Mouse (Mus musculus) heart, embryonic 13.5 days (tissue): ENCODE measurements at regions not wholly inside any gene's neighbourhood (a gene's known extent, or its start where the extent isn't known, plus 50 kb on each side); places are given as distances from the start of the nearest gene placed in this dataset.

ENCODE experiments used
- ATAC-seq: fragments of 200-750 bp; cut with Nextera tagmentation; 2 replicates; pipeline ENCODE4 v1.8.0; 2017; ENCODE audit warnings: moderate TSS enrichment; ENCODE audit not compliant: insufficient number of reproducible peaks, low FRiP score, low TSS enrichment; ENCODE audit errors: extremely low read depth
- H3K27ac ChIP-seq: fragments of 300-500 bp; sonication (generic); replicated peaks from 2 replicates; pipeline ENCODE4 v1.5.1; 2015; ENCODE audit warnings: moderate library complexity, mild to moderate bottlenecking, inconsistent platforms
- H3K27me3 ChIP-seq: fragments of 300-500 bp; sonication (generic); replicated peaks from 2 replicates; pipeline ENCODE4 v1.6.1; 2015; ENCODE audit warnings: mild to moderate bottlenecking, inconsistent platforms
- H3K36me3 ChIP-seq: fragments of 300-500 bp; sonication (generic); 2 replicates; pipeline ENCODE4 v1.6.1; 2015; ENCODE audit warnings: mild to moderate bottlenecking, inconsistent platforms
- H3K4me1 ChIP-seq: fragments of 300-500 bp; sonication (generic); 2 replicates; pipeline ENCODE4 v1.6.1; 2015; ENCODE audit warnings: inconsistent platforms
- H3K4me2 ChIP-seq: fragments of 300-500 bp; sonication (generic); 2 replicates; pipeline ENCODE4 v1.6.1; 2015; ENCODE audit warnings: inconsistent platforms, mild to moderate bottlenecking, moderate library complexity
- H3K4me3 ChIP-seq: fragments of 300-500 bp; sonication (generic); 2 replicates; pipeline ENCODE4 v1.5.1; 2015; ENCODE audit warnings: moderate library complexity, mild to moderate bottlenecking, inconsistent platforms
- H3K9ac ChIP-seq: fragments of 300-500 bp; sonication (generic); 2 replicates; pipeline ENCODE4 v1.6.1; 2015; ENCODE audit warnings: inconsistent platforms, mild to moderate bottlenecking, moderate library complexity
- H3K9me3 ChIP-seq: fragments of 300-500 bp; sonication (generic); 2 replicates; pipeline ENCODE4 v1.6.1; 2016; ENCODE audit warnings: inconsistent platforms
- WGBS: fragments of 180-500 bp; shearing (Covaris S2); methylation state at CpG from one replicate; pipeline ENCODE4 v1.1.7; 2015; ENCODE audit warnings: mixed read lengths; 5-methylcytosine and 5-hydroxymethylcytosine counted together

DNA sequence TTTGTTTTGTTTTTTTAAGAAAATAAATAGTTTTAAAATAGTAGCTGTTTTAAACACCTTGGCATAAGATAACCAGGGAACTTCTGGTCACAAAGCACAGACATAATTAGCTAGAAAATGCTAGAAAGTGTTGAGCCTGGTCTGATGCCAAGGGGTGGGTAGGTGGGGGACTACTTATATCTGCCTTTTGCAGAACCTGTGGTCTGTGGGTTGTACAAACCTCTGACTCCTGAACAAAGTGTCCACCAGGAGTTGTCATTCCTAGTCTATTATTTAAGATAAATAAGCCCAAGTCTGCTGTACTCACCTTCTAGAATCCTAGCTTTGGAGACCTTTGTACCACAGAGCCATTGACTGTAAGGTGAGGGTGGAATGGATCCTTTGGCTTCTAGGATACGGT lies 191.9 kb upstream of the Ccdc122 start:
- ATAC-seq: no peak
- Histone ChIP-seq H3K9ac (no peak overlapping the region), H3K4me1 (peaks cover 8% of the 10 kb centered on the region; the same call in 1 of the 2 replicates), H3K9me3 (no peaks in the 10 kb centered on the region), H3K27ac (no peak overlapping the region), H3K4me2 (no peak overlapping the region), H3K27me3 (no peaks in the 10 kb centered on the region), H3K36me3 (no peaks in the 10 kb centered on the region), H3K4me3 (no peak overlapping the region)
- WGBS: 82% methylated on average over 1 of the region's 1 CpGs

DNA sequence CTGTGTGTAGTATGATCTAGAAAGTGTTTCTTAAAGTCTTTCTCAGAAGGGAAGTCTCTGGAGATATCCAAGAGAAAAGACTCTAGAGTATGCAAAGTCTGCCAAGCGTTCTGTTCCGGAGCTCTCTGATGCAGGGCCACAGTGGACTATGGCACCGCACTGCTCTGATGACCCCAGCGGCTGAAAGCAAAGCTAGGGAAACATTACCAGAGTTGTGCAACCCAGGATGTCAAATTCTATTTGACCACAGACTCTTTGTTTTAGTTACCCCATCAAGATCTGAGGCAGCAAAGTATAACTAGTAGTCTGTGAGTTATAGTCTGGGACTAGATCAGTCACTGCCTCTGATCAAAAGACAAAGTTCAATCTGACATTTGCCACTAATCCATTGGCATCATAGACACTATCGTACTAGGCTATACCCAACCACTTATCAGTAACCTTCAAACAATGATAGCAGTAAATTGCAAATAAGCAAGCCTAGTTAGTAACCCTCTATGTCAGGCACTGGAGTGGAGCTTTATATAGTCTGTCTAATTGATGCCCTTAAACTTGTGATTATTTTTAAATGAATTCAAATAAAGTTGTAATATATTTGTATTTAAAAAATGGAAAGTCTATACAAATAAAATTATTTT lies 198.9 kb upstream of the Ccdc122 start:
- no peak for ATAC-seq
- H3K27ac ChIP-seq: no peak overlapping the region
- no peak overlapping the region for H3K9ac ChIP-seq
- no peak overlapping the region for H3K4me3 ChIP-seq
- 83% methylated on average over 5 of the region's 5 CpGs for WGBS
- no peak overlapping the region for H3K4me2 ChIP-seq
- H3K27me3 ChIP-seq: no peaks in the 10 kb centered on the region
- no peaks in the 10 kb centered on the region for H3K4me1 ChIP-seq
- no peaks in the 10 kb centered on the region for H3K9me3 ChIP-seq
- H3K36me3 ChIP-seq: no peaks in the 10 kb centered on the region

GRCm38 (mm10) chr14:76836926-76837516 lies 199.6 kb upstream of the Ccdc122 start:
- no peak for ATAC-seq
- no peaks in the 10 kb centered on the region for H3K27me3 ChIP-seq
- no peak overlapping the region for H3K4me3 ChIP-seq
- H3K4me2 ChIP-seq: no peak overlapping the region
- H3K27ac ChIP-seq: no peak overlapping the region
- 69% methylated on average over 10 of the region's 10 CpGs for WGBS
- H3K9ac ChIP-seq: no peak overlapping the region
- no peaks in the 10 kb centered on the region for H3K36me3 ChIP-seq
- no peaks in the 10 kb centered on the region for H3K9me3 ChIP-seq
- H3K4me1 ChIP-seq: no peaks in the 10 kb centered on the region

GRCm38 (mm10) chr14:76836271-76836670 lies 200.3 kb upstream of the Ccdc122 start:
- no peak overlapping the region for H3K4me2 ChIP-seq
- 88% methylated on average over 2 of the region's 2 CpGs for WGBS
- H3K27ac ChIP-seq: no peak overlapping the region
- no peak overlapping the region for H3K4me3 ChIP-seq
- no peaks in the 10 kb centered on the region for H3K27me3 ChIP-seq
- no peak overlapping the region for H3K9ac ChIP-seq
- H3K36me3 ChIP-seq: no peaks in the 10 kb centered on the region
- no peaks in the 10 kb centered on the region for H3K9me3 ChIP-seq
- no peak for ATAC-seq
- no peaks in the 10 kb centered on the region for H3K4me1 ChIP-seq

GRCm38 (mm10) chr14:76834084-76834483 lies 202.5 kb upstream of the Ccdc122 start:
- WGBS: 40% methylated on average over 6 of the region's 6 CpGs
- ATAC-seq: no peak

DNA sequence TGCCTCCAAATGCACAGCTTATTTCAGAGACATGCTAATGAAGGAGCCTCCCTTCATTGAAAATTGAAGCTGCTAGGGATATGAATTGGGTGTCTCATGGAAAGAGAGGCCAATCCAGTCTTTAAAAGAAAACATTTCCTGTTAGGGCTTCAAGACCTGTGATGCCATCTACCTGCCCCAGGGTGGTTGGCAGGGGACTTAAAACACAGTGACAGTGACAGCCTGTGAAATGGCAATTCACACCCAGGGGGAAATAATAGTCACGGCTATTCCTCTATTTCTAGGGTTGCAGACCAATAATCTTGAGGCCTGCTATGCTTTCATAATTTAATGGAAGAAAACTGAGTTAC lies 207.4 kb upstream of the Ccdc122 start:
- Histone ChIP-seq H3K27me3 (no peaks in the 10 kb centered on the region), H3K9me3 (no peaks in the 10 kb centered on the region), H3K27ac (no peak overlapping the region), H3K4me1 (peaks cover 14% of the 10 kb centered on the region), H3K4me3 (no peak overlapping the region), H3K36me3 (no peaks in the 10 kb centered on the region), H3K9ac (no peak overlapping the region), H3K4me2 (no peak overlapping the region)
- no peak for ATAC-seq
- 69% methylated on average over 1 of the region's 1 CpGs for WGBS

More at GRCm38 (mm10) chr14:76834084-76834483, 202.5 kb upstream of the Ccdc122 start:
- Histone ChIP-seq H3K4me1 (peaks cover 2% of the 10 kb centered on the region), H3K27me3 (no peaks in the 10 kb centered on the region), H3K27ac (no peak overlapping the region), H3K4me3 (no peak overlapping the region), H3K36me3 (no peaks in the 10 kb centered on the region), H3K9ac (no peak overlapping the region), H3K4me2 (no peak overlapping the region), H3K9me3 (no peaks in the 10 kb centered on the region)

DNA sequence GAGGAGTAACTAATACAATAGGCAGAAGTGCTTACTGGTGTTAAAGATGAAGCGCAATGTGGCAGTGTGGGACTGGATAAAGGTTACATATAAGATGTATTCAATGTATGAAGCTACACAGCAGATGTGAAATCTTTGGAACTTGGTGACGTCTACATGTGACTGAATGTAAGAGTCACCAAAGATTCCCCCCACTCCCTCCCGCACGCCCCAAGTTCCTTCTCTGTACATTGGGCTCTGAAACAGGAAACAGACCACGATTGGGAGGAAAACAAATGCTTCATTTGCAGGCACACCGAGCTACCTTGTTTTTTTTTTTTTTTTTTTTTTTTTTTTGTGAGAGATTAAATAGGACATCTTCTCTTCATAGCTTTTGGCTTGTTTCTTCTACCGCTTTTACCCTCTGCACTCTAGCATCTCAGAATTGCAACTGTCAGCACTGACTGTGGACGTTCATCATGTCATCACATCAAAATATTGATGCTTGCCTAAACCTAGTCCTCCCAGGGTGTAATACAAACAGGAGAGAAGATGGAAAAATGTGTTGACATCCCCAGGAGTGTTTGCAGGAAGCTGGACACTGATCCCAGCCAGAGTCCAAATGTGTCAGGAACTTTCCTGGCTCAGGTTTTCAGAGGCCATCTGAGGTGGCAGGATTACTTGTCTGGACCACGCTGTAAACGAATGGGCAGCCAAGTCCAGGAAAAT lies 208.0 kb upstream of the Ccdc122 start:
- H3K27me3 ChIP-seq: no peaks in the 10 kb centered on the region
- no peaks in the 10 kb centered on the region for H3K9me3 ChIP-seq
- ATAC-seq: no peak
- no peak overlapping the region for H3K4me2 ChIP-seq
- WGBS: 45% methylated on average over 10 of the region's 10 CpGs
- no peak overlapping the region for H3K27ac ChIP-seq
- H3K36me3 ChIP-seq: no peaks in the 10 kb centered on the region
- H3K9ac ChIP-seq: no peak overlapping the region
- H3K4me3 ChIP-seq: no peak overlapping the region
- peaks cover 14% of the 10 kb centered on the region for H3K4me1 ChIP-seq

DNA sequence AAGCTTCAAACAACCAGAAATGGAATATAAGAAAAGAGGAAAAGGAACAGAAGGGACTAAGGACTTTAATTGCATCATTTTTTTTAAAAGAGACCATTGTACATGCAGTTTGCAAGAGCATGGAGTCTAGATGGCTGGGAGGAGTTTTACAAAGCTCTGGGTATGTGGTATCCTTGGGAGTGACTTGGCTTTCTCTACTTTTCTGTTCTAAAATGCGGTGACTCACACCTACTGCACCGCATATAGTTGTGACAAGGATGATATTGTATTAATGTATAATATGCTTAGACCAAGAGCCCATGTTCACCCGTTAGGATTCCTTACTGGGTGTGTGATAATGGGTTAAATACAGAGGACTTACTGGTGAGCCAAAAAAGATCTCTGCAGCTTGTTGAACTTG lies 212.5 kb upstream of the Ccdc122 start:
- no peak overlapping the region for H3K4me2 ChIP-seq
- H3K9ac ChIP-seq: no peak overlapping the region
- ATAC-seq: no peak
- H3K9me3 ChIP-seq: no peaks in the 10 kb centered on the region
- no peak overlapping the region for H3K27ac ChIP-seq
- H3K27me3 ChIP-seq: no peaks in the 10 kb centered on the region
- peaks cover 47% of the 10 kb centered on the region for H3K4me1 ChIP-seq
- 79% methylated on average over 3 of the region's 3 CpGs for WGBS
- H3K36me3 ChIP-seq: no peaks in the 10 kb centered on the region
- no peak overlapping the region for H3K4me3 ChIP-seq

GRCm38 (mm10) chr14:76822766-76823325 lies 213.7 kb upstream of the Ccdc122 start:
- H3K27ac ChIP-seq: no peak overlapping the region
- H3K27me3 ChIP-seq: no peaks in the 10 kb centered on the region
- no peak overlapping the region for H3K4me3 ChIP-seq
- peaks cover 49% of the 10 kb centered on the region for H3K4me1 ChIP-seq
- no peaks in the 10 kb centered on the region for H3K36me3 ChIP-seq
- H3K4me2 ChIP-seq: no peak overlapping the region
- no peak for ATAC-seq
- WGBS: 82% methylated on average over 9 of the region's 9 CpGs
- no peaks in the 10 kb centered on the region for H3K9me3 ChIP-seq
- no peak overlapping the region for H3K9ac ChIP-seq

DNA sequence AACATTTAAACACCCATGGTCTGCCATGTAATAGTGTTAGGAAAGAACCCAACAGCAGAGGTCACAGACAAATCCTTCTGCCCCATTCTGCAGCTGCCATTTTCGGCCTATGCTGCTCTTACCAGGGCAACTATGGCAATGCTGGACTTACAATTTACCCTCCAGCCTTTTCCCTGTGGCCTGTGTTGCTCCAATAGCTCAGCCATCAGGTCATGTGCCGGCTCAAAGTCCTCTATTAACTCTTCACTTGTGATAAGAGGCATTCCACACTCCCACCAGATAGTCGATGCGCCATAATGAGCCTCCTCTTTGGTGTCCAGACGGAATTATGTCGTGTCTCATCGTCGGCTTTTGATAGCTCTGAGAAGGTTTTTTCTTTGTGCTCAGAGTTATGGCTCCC lies 214.7 kb upstream of the Ccdc122 start:
- no peak for ATAC-seq
- Histone ChIP-seq H3K9me3 (no peaks in the 10 kb centered on the region), H3K36me3 (no peaks in the 10 kb centered on the region), H3K27me3 (no peaks in the 10 kb centered on the region), H3K4me3 (no peak overlapping the region), H3K9ac (no peak overlapping the region), H3K27ac (peak overlapping the region; percentile 48), H3K4me1 (peaks cover 55% of the 10 kb centered on the region), H3K4me2 (no peak overlapping the region)
- WGBS: 40% methylated on average over 8 of the region's 8 CpGs

- Histone ChIP-seq H3K9me3 (no peaks in the 10 kb centered on the region), H3K4me2 (no peak overlapping the region), H3K27ac (peak overlapping the region; percentile 48), H3K4me1 (peaks cover 55% of the 10 kb centered on the region), H3K9ac (no peak overlapping the region), H3K4me3 (no peak overlapping the region), H3K36me3 (no peaks in the 10 kb centered on the region), H3K27me3 (no peaks in the 10 kb centered on the region)
- ATAC-seq: no peak
- WGBS: 62% methylated on average over 7 of the region's 7 CpGs
These were observed 215.1 kb upstream of the Ccdc122 start for GRCm38 (mm10) chr14:76821484-76821883.
